Mouse (Mus musculus) lung, postnatal 10 days (tissue): ENCODE data around the gene Olfr742.

ENCODE experiments used
- DNase-seq: peaks from one replicate; pipeline ENCODE4 v3.0.0; 2021

The Olfr742 gene

GRCm38 (mm10) chr14:50503300-50503699 is at the start of gene Olfr742:
Olfr742 (plus strand) TSS chr14:50503600.
- DNase-seq: no peak

GRCm38 (mm10) chr14:50472438-50472837 is 31.0 kb upstream of the Olfr742 start, which contains the start of gene Olfr741:
Olfr741 (plus strand) TSS chr14:50472738.
- DNase-seq: no peak

GRCm38 (mm10) chr14:50478406-50478805 is 25.0 kb upstream of the Olfr742 start:
- no peak for DNase-seq

GRCm38 (mm10) chr14:50521539-50521938 is 18.1 kb downstream of the Olfr742 start, which contains the start of gene Olfr743:
Olfr743 (plus strand) TSS chr14:50521839.
- no peak for DNase-seq

GRCm38 (mm10) chr14:50552734-50553133 is 49.3 kb downstream of the Olfr742 start:
- DNase-seq: no peak
